ENCODE assay signal across 9 mouse cellular contexts in the genomic region with DNA sequence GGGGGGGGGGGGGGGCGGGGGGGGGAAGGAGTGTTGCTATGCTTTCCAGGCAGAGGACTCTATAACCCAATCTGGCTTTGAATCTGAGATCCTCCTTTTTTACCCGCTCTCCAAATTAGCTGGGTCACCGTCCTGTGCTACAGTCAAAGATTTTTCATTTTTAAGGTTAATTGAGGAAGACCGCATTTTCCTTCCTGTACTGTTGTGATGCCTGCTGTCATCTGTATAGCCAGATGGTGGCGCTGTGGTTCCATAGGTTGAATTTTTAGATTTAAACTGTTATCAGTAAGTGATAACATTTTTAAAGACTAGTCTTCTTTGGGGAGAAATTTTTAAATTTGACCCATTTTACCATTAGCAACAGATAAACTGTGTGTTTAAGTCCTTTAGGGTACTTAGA. TPM values are rescaled to one million over a fixed set of nuclear protein-coding genes. Genes with fewer than 3 reads are reported as not detected.
DNase-seq lines count a peak whose midpoint lies in the region; ATAC-seq and TF ChIP-seq lines count a peak whose summit lies in the region.
"Had no signal": no experiment of that assay in that cellular context is flagged by ENCODE, and none has a peak within 500 bp of the region (broad histone marks: within the 10 kb centered on the region; RNA-seq: fewer than 3 reads in every experiment).

No protein-coding gene starts in this region.

- H3K27ac ChIP-seq in forebrain, embryonic 14.5 days (ENCODE audit: low read depth, low read length): no peak overlapping the region
- H3K27ac ChIP-seq in midbrain, embryonic 15.5 days: no peak overlapping the region

- H3K9me3 ChIP-seq in forebrain, embryonic 14.5 days (replicated peaks; ENCODE audit: control insufficient read depth, low read length): no peaks in the 10 kb centered on the region
- no peaks in the 10 kb centered on the region for H3K9me3 ChIP-seq in midbrain, embryonic 15.5 days

- peak overlapping the region; percentile 22; the same call in 1 of the 2 replicates for H3K4me2 ChIP-seq in forebrain, embryonic 14.5 days (ENCODE audit: low read length)
- peak overlapping the region; percentile 36; the same call in 1 of the 2 replicates for H3K4me2 ChIP-seq in midbrain, embryonic 15.5 days

- ATAC-seq in forebrain, embryonic 14.5 days: peak; percentile 38
- peak; percentile 57; the same call in 1 of the 2 replicates for ATAC-seq in midbrain, embryonic 15.5 days (replicated peaks)

- H3K36me3 ChIP-seq in forebrain, embryonic 14.5 days (ENCODE audit: control insufficient read depth, insufficient read depth, low read length): no peaks in the 10 kb centered on the region
- no peaks in the 10 kb centered on the region for H3K36me3 ChIP-seq in midbrain, embryonic 15.5 days (replicated peaks)

- peak; percentile 47 for DNase-seq in adrenal gland, postnatal 10 days
- no peak for DNase-seq in adrenal gland, adult 8-10 months
- DNase-seq in lung, postnatal 10 days: peak; percentile 16
- DNase-seq in lung, adult 2 months: no peak
- DNase-seq in forebrain, embryonic 14.5 days (ENCODE audit: low spot score): peak; percentile 79
- peak; percentile 55 to 62 for DNase-seq in kidney, postnatal 4 days
- DNase-seq in spleen, adult 18-20 months: no peak

- no peaks in the 10 kb centered on the region for H3K4me1 ChIP-seq in lung, adult 2 months (ENCODE audit: control insufficient read depth, insufficient read depth, low read length)
- H3K4me1 ChIP-seq in forebrain, embryonic 14.5 days (ENCODE audit: control insufficient read depth, insufficient read depth, low read length): peaks cover 7% of the 10 kb centered on the region; the same call in 1 of the 2 replicates
- H3K4me1 ChIP-seq in midbrain, embryonic 15.5 days: peaks cover 10% of the 10 kb centered on the region

- no peak overlapping the region for H3K4me3 ChIP-seq in lung, adult 2 months (replicated peaks; ENCODE audit: extremely low read depth, low read depth, low read length)
- H3K4me3 ChIP-seq in forebrain, embryonic 14.5 days (ENCODE audit: low read depth, low read length): no peak overlapping the region
- H3K4me3 ChIP-seq in midbrain, embryonic 15.5 days: no peak overlapping the region

- no peak overlapping the region for H3K9ac ChIP-seq in forebrain, embryonic 14.5 days (ENCODE audit: low read length)
- H3K9ac ChIP-seq in midbrain, embryonic 15.5 days: no peak overlapping the region

- under 1% methylated on average over 5 of the region's 5 CpGs for WGBS in lung, adult 2 months
- 3% methylated on average over 5 of the region's 5 CpGs for WGBS in forebrain, embryonic 14.5 days
- 3% methylated on average over 4 of the region's 5 CpGs for WGBS in midbrain, embryonic 15.5 days

- TF ChIP-seq CTCF in lung, adult 2 months (IDR thresholded peaks at IDR 0.05; ENCODE audit: insufficient read depth, low read length): no peak

- H3K27me3 ChIP-seq in forebrain, embryonic 14.5 days (replicated peaks; ENCODE audit: control insufficient read depth, insufficient read depth, low read length): no peaks in the 10 kb centered on the region
- peaks cover 30% of the 10 kb centered on the region for H3K27me3 ChIP-seq in midbrain, embryonic 15.5 days (replicated peaks)

- TF ChIP-seq POLR2A in lung, adult 2 months (IDR thresholded peaks at IDR 0.05; ENCODE audit: borderline replicate concordance, extremely low read depth, low read depth, low read length): no peak

RNA-seq across cellular contexts. Expression of gene Atoh1, which starts 44.0 kb away (rescaled TPM):
- under 1 TPM in 1 of 2 experiments, not detected in 1; 0.30 TPM for total RNA-seq in adrenal gland, postnatal 10 days (2021)
- under 1 TPM in 1 of 4 experiments, not detected in 3; 0.14 TPM for total RNA-seq in adrenal gland, adult 8-10 months (2022)
- polyA plus RNA-seq in lung, adult 2 months (2012; rRNA removed): 0.42 TPM in 1 of 2 replicates, not detected in the other
- 0.23 TPM in 1 of 2 replicates, not detected in the other for polyA plus RNA-seq in forebrain, embryonic 14.5 days (2014; fragmentation: Nextera tagmentation; extraction: Ambion mirVana)
- 1.4 and 1.5 TPM in 2 replicates for polyA plus RNA-seq in midbrain, embryonic 15.5 days (2015; fragmentation: Nextera tagmentation; extraction: Ambion mirVana)
- total RNA-seq: neutrophil, adult 5-6 weeks had no signal

Comparison
In these comparisons a context has a peak if more than half of its experiments do, and no peak if none do; other contexts are left out.
1. DNase-seq: peak in adrenal gland, postnatal 10 days (single experiment), lung, postnatal 10 days (single experiment), forebrain, embryonic 14.5 days (single experiment) and kidney, postnatal 4 days (2 of 2); none in adrenal gland, adult 8-10 months (single experiment), lung, adult 2 months (single experiment) and spleen, adult 18-20 months (0 of 2).